Mouse (Mus musculus) liver, embryonic 12.5 days (tissue): ENCODE measurements around the gene C130050O18Rik. TPM values are rescaled to one million over a fixed set of nuclear protein-coding genes. Genes with fewer than 3 reads are reported as not detected.
"Not testable (repeated sequence)": the region's sequence is repeated elsewhere in the genome, so short reads cannot be mapped to it uniquely, and the experiment has no call there.

Experiments used
- ATAC-seq: fragments of 200-750 bp; cut with Nextera tagmentation; 2 replicates; pipeline ENCODE4 v1.8.0; 2017; ENCODE audit warnings: moderate number of reproducible peaks, mild to moderate bottlenecking, moderate library complexity
- H3K27ac ChIP-seq: fragments of 300-500 bp; sonication (generic); 2 replicates; pipeline ENCODE4 v1.5.1; 2016; ENCODE audit warnings: mild to moderate bottlenecking
- H3K27me3 ChIP-seq: fragments of 300-500 bp; sonication (generic); replicated peaks from 2 replicates; pipeline ENCODE4 v1.6.1; 2016; ENCODE audit warnings: mild to moderate bottlenecking, moderate library complexity
- H3K36me3 ChIP-seq: fragments of 300-500 bp; sonication (generic); 2 replicates; pipeline ENCODE4 v1.6.1; 2016; ENCODE audit warnings: mild to moderate bottlenecking, moderate library complexity
- H3K4me1 ChIP-seq: fragments of 300-500 bp; sonication (generic); 2 replicates; pipeline ENCODE4 v1.6.1; 2016
- H3K4me2 ChIP-seq: fragments of 300-500 bp; sonication (generic); 2 replicates; pipeline ENCODE4 v1.6.1; 2016; ENCODE audit warnings: mild to moderate bottlenecking, moderate library complexity
- H3K4me3 ChIP-seq: fragments of 300-500 bp; sonication (generic); 2 replicates; pipeline ENCODE4 v1.5.1; 2016; ENCODE audit warnings: mild to moderate bottlenecking, moderate library complexity
- H3K9ac ChIP-seq: fragments of 300-500 bp; sonication (generic); 2 replicates; pipeline ENCODE4 v1.6.1; 2016; ENCODE audit warnings: mild to moderate bottlenecking, moderate library complexity
- H3K9me3 ChIP-seq: fragments of 300-500 bp; sonication (generic); replicated peaks from 2 replicates; pipeline ENCODE4 v1.6.1; 2016; ENCODE audit warnings: mild to moderate bottlenecking, moderate library complexity
- WGBS: fragments of 180-500 bp; shearing (Covaris S2); methylation state at CpG from one replicate; pipeline ENCODE4 v1.1.7; 2016; ENCODE audit not compliant: insufficient replicate concordance; 5-methylcytosine and 5-hydroxymethylcytosine counted together
- polyA plus RNA-seq: library from polyadenylated mRNA; unstranded; fragments of >200 nt; fragmentation: Nextera tagmentation; extraction: Ambion mirVana; gene quantifications from 2 replicates; pipeline ENCODE4 v1.2.1, GENCODE M21; 2016

Gene C130050O18Rik
- polyA plus RNA-seq, 1 experiment from 2014 or later: 0.72 TPM

DNA sequence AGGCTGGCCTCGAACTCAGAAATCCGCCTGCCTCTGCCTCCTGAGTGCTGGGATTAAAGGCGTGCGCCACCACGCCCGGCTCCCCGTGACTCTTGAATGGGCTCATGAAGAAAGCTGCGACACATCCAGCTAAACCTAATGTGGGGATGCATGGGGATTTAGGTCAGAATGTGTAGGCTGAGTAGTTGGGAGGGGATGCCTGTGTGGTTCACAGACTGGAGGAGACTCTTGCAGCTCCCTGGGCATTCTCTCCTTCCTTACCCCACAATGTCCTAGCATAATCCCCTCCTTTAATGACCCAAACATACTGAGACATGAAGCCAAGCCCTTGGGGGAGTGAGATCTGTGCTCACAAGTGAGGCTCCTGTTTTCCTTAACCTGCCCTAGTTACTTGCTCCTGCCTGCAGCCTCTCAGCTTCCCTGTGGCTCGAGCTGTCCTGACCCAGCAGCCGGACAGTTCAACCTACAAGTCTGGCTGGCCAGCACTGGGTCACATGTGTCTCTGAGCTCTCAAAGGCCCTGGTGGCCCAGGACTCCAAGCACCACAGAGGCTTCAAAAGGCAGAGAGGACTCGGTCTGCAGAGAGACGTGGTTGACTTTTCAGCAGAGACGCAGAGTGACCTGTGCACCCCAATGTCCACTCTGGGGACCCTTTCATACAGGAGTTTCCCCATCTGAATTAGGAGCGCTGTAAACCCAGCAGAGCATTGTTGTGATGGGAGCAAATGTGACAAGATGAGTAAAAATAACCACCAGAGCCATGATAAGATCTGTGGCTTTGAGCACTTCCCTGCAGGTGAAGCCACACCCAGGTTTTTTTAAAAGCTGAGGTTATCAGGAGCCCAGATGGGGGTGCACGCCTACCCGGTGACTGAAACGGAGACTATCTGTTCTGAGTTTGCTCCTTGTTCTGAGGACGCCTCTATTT lies 23.2 kb upstream of the C130050O18Rik start:
- 23% methylated on average over 18 of the region's 18 CpGs for WGBS
- Histone ChIP-seq H3K4me2 (peak overlapping the region; percentile 91), H3K36me3 (peaks cover 32% of the 10 kb centered on the region), H3K27ac (peak overlapping the region; percentile 100), H3K4me1 (peaks cover 95% of the 10 kb centered on the region), H3K4me3 (peak overlapping the region; percentile 78), H3K27me3 (no peaks in the 10 kb centered on the region), H3K9me3 (no peaks in the 10 kb centered on the region), H3K9ac (peak overlapping the region; percentile 83)
- ATAC-seq: peak; percentile 59

DNA sequence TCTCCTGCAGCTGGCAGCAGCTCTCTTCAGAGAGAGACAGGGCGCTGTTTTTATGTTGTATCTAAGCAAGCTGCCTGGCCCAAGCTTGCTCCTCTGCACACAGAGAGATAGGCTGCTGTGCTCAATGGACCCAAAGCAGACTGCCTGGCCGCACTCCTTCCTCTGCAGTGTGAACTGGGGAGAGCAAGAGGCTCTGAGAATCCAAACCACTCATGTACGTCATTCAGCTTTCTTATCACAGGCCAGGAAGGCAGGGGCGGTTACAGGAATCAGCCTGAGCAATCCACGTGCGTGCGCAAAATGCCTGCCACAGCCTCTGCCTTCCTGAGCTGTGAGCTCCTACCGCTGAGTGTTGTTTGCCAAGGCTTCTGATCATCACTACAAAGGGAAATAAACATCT lies 22.3 kb upstream of the C130050O18Rik start:
- Histone ChIP-seq H3K4me2 (peak overlapping the region; percentile 91), H3K4me3 (peak overlapping the region; percentile 78), H3K9me3 (no peaks in the 10 kb centered on the region), H3K27me3 (no peaks in the 10 kb centered on the region), H3K9ac (peak overlapping the region; percentile 83), H3K36me3 (peaks cover 37% of the 10 kb centered on the region), H3K27ac (peak overlapping the region; percentile 100), H3K4me1 (peaks cover 95% of the 10 kb centered on the region)
- ATAC-seq: peak; percentile 73
- WGBS: 6% methylated on average over 8 of the region's 8 CpGs

DNA sequence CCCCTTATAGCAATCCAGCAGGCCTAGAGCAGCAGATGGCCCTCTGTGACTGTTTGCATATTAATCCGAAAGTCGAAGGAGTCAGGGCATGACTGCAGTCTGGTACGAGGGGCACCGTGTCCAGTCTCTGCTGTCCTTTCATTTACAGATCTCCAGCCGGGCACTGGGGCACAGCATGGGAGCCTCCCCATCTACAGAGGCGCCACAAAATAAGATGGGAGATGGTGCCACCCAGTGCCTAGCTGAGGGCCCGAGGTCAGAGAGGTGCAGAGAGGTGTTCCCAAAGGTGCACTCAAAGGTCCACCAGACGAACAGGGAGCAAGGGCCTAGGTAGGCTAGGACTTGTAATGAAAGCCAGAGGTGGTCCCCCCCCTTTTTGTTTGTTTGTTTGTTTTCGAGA lies 21.8 kb upstream of the C130050O18Rik start:
- peak overlapping the region; percentile 78 for H3K4me3 ChIP-seq
- 43% methylated on average over 9 of the region's 9 CpGs for whole genome bisulfite sequencing
- peaks cover 95% of the 10 kb centered on the region for H3K4me1 ChIP-seq
- peak overlapping the region; percentile 83 for H3K9ac ChIP-seq
- no peak for ATAC-seq
- peak overlapping the region; percentile 100 for H3K27ac ChIP-seq
- no peaks in the 10 kb centered on the region for H3K27me3 ChIP-seq
- H3K36me3 ChIP-seq: peaks cover 41% of the 10 kb centered on the region
- H3K4me2 ChIP-seq: peak overlapping the region; percentile 91
- no peaks in the 10 kb centered on the region for H3K9me3 ChIP-seq

DNA sequence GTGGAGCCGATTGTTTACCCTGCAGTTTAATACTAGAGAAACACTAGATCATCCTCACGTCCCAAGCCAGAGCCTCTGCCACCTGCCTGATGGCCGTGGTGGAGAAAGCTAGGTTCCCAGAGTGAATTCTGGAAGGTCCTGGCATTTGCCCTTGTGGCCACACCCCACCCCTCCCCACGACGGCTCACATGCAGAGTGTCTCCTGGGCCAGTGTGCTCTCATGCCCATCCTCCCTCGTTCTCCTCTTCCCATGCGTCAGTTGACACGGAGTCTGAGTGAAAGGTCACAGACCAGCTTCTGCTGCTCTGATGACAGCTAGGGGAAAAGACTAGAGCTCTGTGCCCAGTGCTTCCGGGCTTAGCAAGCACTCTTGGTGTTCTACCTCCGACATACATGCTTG lies 20.5 kb upstream of the C130050O18Rik start:
- ATAC-seq: no peak
- Histone ChIP-seq H3K36me3 (peaks cover 45% of the 10 kb centered on the region), H3K9ac (peak overlapping the region; percentile 83), H3K4me3 (no peak overlapping the region), H3K4me2 (peak overlapping the region; percentile 91), H3K4me1 (peaks cover 95% of the 10 kb centered on the region), H3K27me3 (no peaks in the 10 kb centered on the region), H3K27ac (peak overlapping the region; percentile 100), H3K9me3 (no peaks in the 10 kb centered on the region)
- 60% methylated on average over 10 of the region's 10 CpGs for WGBS

DNA sequence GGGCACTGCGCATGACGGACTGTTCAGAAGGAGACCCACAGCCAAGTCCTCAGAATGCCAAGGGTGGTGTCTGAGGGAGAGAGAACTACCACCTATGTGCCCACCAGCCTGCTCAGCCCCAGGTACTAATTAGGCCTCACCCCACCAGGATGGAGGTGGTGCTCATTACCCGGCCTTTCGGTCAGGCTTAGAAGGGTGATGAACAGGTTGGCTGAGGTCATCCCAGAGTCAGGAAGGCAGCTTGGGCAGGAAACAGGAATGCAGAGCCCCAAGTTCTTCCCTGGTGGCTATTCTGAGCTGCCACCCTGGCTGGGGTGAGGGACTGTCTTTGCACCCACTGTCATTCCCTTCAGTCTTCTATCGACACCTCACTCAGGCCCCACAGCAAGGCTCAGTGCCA lies 19.0 kb upstream of the C130050O18Rik start:
- Histone ChIP-seq H3K4me1 (peaks cover 97% of the 10 kb centered on the region), H3K36me3 (peaks cover 48% of the 10 kb centered on the region), H3K27me3 (no peaks in the 10 kb centered on the region), H3K9me3 (no peaks in the 10 kb centered on the region), H3K4me2 (peak overlapping the region; percentile 91), H3K27ac (peak overlapping the region; percentile 100), H3K9ac (peak overlapping the region; percentile 93; the same call in 1 of the 2 replicates), H3K4me3 (peak overlapping the region; percentile 1; the same call in 1 of the 2 replicates)
- 88% methylated on average over 5 of the region's 5 CpGs for WGBS
- ATAC-seq: no peak

DNA sequence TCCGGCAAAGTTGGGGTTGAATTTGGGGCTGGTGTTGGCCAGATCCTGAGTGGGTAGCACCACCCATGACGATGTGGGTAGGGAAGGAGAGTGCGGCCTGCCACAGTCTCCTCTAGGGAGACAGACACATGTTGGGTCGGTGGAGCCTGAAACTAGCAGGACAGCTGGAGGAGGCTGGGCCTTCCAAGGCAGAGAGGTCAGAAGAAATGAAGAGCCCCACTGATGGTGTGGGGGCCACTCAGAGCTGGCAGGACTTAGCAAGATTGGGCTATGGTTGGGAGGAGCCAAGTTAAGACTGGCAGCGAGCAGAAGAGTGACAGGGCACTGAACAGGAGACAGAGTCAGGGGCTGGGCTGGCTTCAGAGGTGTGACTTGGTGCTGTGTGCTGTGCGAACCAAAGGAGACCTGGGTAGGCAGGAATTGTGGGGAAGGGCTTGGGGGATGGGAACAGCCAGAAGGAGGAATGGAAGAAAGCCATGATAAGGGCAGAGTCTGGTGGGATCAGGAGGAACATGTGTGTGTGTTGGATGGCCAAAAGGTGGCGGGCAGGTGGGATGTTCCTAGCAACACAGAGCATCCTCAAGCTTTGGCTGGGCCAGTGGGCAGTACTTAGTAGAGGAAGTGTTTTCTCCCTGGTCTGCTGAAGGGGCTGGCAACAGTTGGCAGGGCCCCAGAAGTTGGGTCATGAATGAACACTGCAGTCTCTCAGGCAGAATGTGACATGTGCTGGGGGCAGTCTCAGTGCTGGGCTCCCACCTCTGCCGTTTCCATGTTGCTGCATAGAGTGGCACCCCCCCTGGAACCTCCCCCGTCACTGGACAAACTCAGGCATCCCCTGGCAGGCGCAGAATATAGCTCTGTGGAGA lies 17.5 kb upstream of the C130050O18Rik start:
- H3K4me3 ChIP-seq: peak overlapping the region; percentile 73
- no peaks in the 10 kb centered on the region for H3K27me3 ChIP-seq
- H3K4me2 ChIP-seq: peak overlapping the region; percentile 91
- WGBS: 71% methylated on average over 10 of the region's 10 CpGs
- H3K9me3 ChIP-seq: no peaks in the 10 kb centered on the region
- no peak for ATAC-seq
- H3K9ac ChIP-seq: peak overlapping the region; percentile 93
- H3K27ac ChIP-seq: peak overlapping the region; percentile 100
- H3K4me1 ChIP-seq: peaks cover 97% of the 10 kb centered on the region
- H3K36me3 ChIP-seq: peaks cover 63% of the 10 kb centered on the region

DNA sequence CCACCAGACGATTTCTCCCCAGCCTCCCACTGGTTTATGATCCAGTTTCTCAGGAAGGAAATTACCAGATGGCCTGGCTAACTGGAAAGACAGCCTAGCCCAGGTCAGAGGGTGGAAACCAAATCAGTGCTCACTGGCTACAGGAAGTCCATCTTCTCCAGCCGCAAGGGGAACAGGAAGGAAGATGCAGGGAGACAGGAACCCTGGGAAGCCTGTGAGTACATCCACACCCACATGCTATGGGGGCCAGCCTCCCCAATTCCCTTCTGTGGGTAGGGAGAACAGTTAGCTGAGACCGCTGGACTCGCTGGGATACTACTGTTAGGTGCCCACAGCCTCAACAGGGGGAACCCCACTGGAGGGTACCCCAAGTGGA lies 16.9 kb upstream of the C130050O18Rik start:
- Histone ChIP-seq H3K4me2 (peak overlapping the region; percentile 91), H3K27me3 (no peaks in the 10 kb centered on the region), H3K36me3 (peaks cover 69% of the 10 kb centered on the region), H3K4me3 (peak overlapping the region; percentile 73), H3K27ac (peak overlapping the region; percentile 100), H3K9ac (peak overlapping the region; percentile 93), H3K9me3 (no peaks in the 10 kb centered on the region), H3K4me1 (peaks cover 97% of the 10 kb centered on the region)
- no peak for ATAC-seq
- WGBS: 60% methylated on average over 4 of the region's 4 CpGs

DNA sequence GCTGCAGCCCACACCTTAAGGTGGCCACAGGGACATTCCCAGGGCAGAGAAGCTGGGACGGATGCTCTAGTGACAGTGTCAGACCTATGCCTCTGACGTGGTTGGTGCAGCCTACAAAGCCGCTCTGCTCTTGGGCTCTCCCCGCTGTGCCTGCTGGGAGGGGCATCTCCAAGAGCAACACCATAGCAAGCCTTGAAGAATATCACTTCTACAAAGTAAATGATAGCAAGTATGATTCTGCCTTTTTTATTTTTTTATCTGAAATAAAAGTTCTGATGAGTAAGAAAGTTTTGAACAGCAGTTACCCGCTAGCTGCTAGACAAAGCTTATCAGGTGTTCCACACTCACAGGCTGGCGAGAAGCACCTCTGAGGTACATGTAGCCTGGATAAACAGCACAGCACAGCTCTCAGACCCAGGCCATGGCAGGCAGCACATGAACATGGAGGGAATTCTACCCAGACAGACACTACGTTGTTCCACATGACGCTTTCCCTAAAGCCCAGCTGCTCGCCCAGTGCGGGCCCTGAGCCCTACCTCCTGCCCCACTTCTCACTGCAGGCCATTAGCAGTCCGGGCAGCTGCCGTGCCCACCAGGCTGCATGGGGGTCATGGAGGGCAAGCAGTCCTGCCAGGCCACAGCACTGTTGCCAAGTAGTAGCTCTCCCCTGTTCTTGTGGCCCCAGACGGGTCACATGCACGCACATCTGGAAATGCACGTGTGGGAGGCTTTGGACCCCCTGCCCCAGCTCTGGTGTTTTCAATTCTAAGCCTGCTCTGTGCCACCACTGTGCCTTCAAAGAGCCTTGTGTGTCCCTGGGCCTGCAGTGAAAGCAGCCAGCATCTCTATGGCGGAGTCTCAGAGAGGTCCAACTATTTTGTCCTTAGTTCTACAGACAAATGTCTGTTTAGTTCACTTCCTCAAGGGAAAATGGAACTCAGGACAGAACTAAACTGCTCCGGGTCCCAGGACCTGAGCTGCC lies 16.1 kb upstream of the C130050O18Rik start:
- peak overlapping the region; percentile 93 for H3K9ac ChIP-seq
- no peaks in the 10 kb centered on the region for H3K27me3 ChIP-seq
- H3K36me3 ChIP-seq: peaks cover 72% of the 10 kb centered on the region
- H3K27ac ChIP-seq: peak overlapping the region; percentile 100
- H3K4me3 ChIP-seq: peak overlapping the region; percentile 73
- peak overlapping the region; percentile 91 for H3K4me2 ChIP-seq
- no peaks in the 10 kb centered on the region for H3K9me3 ChIP-seq
- peak; percentile 79 for ATAC-seq
- H3K4me1 ChIP-seq: peaks cover 97% of the 10 kb centered on the region
- 32% methylated on average over 17 of the region's 17 CpGs for WGBS

DNA sequence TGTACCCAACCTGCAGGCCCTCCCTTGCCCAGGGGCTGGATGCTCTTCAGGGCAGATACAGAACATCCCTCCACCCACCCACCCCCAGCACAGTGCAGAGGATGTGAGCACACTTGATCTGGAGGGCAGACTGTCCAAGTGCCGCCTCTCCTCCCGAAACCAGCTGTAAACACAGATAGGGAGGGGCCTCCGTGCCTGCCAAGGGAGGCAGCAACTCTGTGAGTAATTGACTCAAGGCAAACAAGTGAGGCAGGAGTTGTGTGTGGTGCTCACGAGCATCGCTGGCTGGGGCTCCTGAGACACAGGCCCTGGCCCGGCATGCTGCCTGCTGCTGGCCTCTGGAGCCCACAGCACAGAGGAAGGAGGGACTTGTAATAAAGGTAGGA lies 15.4 kb upstream of the C130050O18Rik start:
- Histone ChIP-seq H3K27ac (peak overlapping the region; percentile 100), H3K9ac (peak overlapping the region; percentile 93), H3K36me3 (peaks cover 72% of the 10 kb centered on the region), H3K27me3 (no peaks in the 10 kb centered on the region), H3K4me1 (peaks cover 97% of the 10 kb centered on the region), H3K4me3 (peak overlapping the region; percentile 73), H3K9me3 (no peaks in the 10 kb centered on the region), H3K4me2 (peak overlapping the region; percentile 91)
- ATAC-seq: peak; percentile 87
- 7% methylated on average over 6 of the region's 6 CpGs for WGBS

DNA sequence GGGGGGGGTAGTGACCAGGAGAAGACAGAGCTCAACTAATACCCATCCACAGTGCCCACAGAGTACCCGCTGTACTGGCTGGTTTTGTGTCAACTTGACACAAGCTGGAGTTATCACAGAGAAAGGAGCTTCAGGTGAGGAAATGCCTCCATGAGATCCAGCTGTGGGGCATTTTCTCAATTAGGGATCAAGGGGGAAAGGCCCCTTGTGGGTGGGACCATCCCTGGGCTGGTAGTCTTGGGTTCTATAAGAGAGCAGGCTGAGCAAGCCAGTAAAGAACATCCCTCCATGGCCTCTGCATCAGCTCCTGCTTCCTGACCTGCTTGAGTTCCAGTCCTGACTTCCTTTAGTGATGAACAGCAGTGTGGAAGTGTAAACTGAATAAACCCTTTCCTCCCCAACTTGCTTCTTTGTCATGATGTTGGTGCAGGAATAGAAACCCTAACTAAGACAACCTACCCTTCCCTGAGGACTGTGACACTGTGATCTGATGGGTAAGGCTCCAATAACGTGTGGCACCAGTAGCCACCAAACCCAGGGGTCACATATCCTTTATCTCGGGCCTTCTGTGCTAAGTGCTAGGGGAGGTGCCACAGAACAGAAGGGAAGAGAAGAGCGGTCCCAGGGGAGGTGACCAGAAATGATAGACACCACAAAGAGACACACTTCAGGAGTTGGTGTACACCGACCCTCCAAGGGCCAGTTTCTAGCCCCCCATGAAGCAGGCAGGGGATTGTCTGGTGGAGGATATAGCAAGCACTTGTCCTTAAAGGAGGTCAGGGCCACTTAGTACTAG lies 14.6 kb upstream of the C130050O18Rik start:
- Histone ChIP-seq H3K36me3 (peaks cover 72% of the 10 kb centered on the region), H3K4me3 (peak overlapping the region; percentile 73), H3K9ac (peak overlapping the region; percentile 93), H3K27ac (peak overlapping the region; percentile 100), H3K4me1 (peaks cover 97% of the 10 kb centered on the region), H3K4me2 (peak overlapping the region; percentile 91)
- ATAC-seq: peak; percentile 30
- WGBS: 39% methylated on average over 5 of the region's 5 CpGs
- H3K27me3 ChIP-seq, H3K9me3 ChIP-seq: not testable (repeated sequence)
